Mouse (Mus musculus): ENCODE results near the gene Myl3. TPM values are rescaled to one million over a fixed set of nuclear protein-coding genes. Genes with fewer than 3 reads are reported as not detected.

Myl3 gene
- total and polyA plus RNA-seq, 3 experiments = not detected

DNA sequence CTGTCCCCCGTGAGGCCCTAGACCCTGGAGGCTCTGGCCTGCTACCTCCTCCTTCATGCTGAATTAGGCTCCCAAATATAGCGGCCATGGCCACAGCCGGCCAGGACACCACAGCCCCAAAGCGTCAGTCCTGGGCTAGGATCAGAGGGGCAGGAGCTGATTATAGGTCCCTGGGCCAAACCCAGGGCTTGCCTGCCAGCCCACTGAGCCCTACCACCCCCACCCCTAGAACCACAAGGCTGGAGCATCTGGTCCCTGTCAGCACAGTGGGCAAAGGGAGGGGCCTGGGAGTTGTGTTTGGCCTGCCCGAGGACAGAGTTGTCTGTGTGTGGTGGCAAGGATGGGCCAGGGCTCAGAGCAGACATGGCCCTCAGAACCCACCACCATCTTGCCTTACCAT is 16.2 kb downstream of the Myl3 start:
- in situ Hi-C loops (cut with MboI; ENCODE audit: low pct_ligation_motif_present, low pct_unique_long_range_greater_than_20kb, low sequenced_read_pairs) (loop anchor here (5.0 kb wide), 1 partner anchor 36 kb away; no protein-coding TSS in a partner anchor), dilution Hi-C loops (cut with MboI; ENCODE audit: extremely low pct_ligation_motif_present, extremely low pct_unique_long_range_greater_than_20kb, low sequenced_read_pairs) (no loop called here)
- TF ChIP-seq UBTF (IDR thresholded peaks at IDR 0.05; ENCODE audit: low read depth, low read length) (no peak), MAX (IDR thresholded peaks at IDR 0.05; ENCODE audit: low read length) (no peak), ZMIZ1 (IDR thresholded peaks at IDR 0.05; ENCODE audit: low read depth, low read length) (no peak), BHLHE40 (IDR thresholded peaks at IDR 0.05; ENCODE audit: low read depth, low read length) (no peak), RAD21 (IDR thresholded peaks at IDR 0.05; ENCODE audit: low read depth, low read length) (no peak), SIN3A (IDR thresholded peaks at IDR 0.05; ENCODE audit: low read length) (no peak), JUND (conservative IDR thresholded peaks at IDR 0.05; ENCODE audit: low read depth, low read length) (no peak), MAFK (IDR thresholded peaks at IDR 0.05; ENCODE audit: insufficient replicate concordance, low read length) (no peak), HCFC1 (IDR thresholded peaks at IDR 0.05; ENCODE audit: low read depth, low read length) (no peak), GABPA (IDR thresholded peaks at IDR 0.05; ENCODE audit: insufficient replicate concordance, low read depth, low read length) (no peak), POLR2AphosphoS2 (IDR thresholded peaks at IDR 0.05; ENCODE audit: low read depth, low read length) (no peak), POLR2A (IDR thresholded peaks at IDR 0.05; ENCODE audit: low read depth, low read length) (no peak), ZC3H11A (IDR thresholded peaks at IDR 0.05; ENCODE audit: low read depth, low read length) (no peak), E2F4 (IDR thresholded peaks at IDR 0.05; ENCODE audit: insufficient replicate concordance, low read depth, low read length) (no peak), NELFE (IDR thresholded peaks at IDR 0.05; ENCODE audit: low read depth, low read length) (no peak), TCF12 (IDR thresholded peaks at IDR 0.05; ENCODE audit: low read depth, low read length) (no peak), MYC (IDR thresholded peaks at IDR 0.05; ENCODE audit: low read depth, low read length) (no peak)
- no peak for DNase-seq (ENCODE audit: extremely low read depth)
- no peaks in the 10 kb centered on the region for H3K79me2 ChIP-seq (replicated peaks; ENCODE audit: control insufficient read depth, extremely low read depth, insufficient read depth, poor library complexity, severe bottlenecking)
- H3K4me1 ChIP-seq (ENCODE audit: control insufficient read depth in 1 of 2, insufficient read depth in 2 of 2) = peaks cover 0 to 4% of the 10 kb centered on the region in 2 experiments; a peak in 1 of 4 replicates
- no peak overlapping the region for H3K4me3 ChIP-seq (replicated peaks in 1 of 3; ENCODE audit: low read depth in 2 of 3, low read length in 2 of 3, poor library complexity in 1 of 3)
- H3K36me3 ChIP-seq (replicated peaks in 1 of 2; ENCODE audit: control insufficient read depth in 1 of 2, insufficient read depth in 1 of 2, low read length in 1 of 2) = no peaks in the 10 kb centered on the region
- no peak overlapping the region for H3K4me2 ChIP-seq (ENCODE audit: insufficient read depth, low read depth, poor library complexity, severe bottlenecking)
- no peaks in the 10 kb centered on the region for H3K9me3 ChIP-seq (replicated peaks; ENCODE audit: low read length)
- H3K9ac ChIP-seq (ENCODE audit: insufficient read depth, low read depth) = no peak overlapping the region
- H3K27me3 ChIP-seq (replicated peaks) = peaks cover 22% of the 10 kb centered on the region
- H3K27ac ChIP-seq (ENCODE audit: insufficient read depth, low read depth) = no peak overlapping the region

DNA sequence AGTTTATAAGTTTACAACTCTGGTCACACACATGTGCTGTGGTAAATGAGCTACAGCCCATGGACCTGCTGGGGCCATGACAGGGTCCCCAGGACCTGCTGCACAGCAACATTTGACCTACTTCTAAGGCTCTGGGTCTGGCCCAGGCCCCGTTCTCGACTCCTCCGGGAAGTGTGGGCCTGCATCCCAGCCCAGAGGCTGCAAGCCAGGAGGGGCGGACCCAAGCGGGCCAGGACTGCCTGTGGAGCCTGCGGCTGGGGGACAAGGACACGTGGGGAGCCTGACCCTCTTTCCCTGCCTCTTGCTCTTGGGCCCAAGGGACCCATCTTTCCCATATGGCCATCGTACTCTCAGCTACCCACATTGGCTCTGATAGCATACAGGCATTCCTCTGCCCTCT is 16.9 kb downstream of the Myl3 start:
- Histone ChIP-seq H3K9ac (ENCODE audit: insufficient read depth, low read depth) (no peak overlapping the region), H3K36me3 (replicated peaks in 1 of 2; ENCODE audit: control insufficient read depth in 1 of 2, insufficient read depth in 1 of 2, low read length in 1 of 2) (no peaks in the 10 kb centered on the region), H3K27me3 (replicated peaks) (peaks cover 24% of the 10 kb centered on the region), H3K27ac (ENCODE audit: insufficient read depth, low read depth) (no peak overlapping the region), H3K79me2 (replicated peaks; ENCODE audit: control insufficient read depth, extremely low read depth, insufficient read depth, poor library complexity, severe bottlenecking) (no peaks in the 10 kb centered on the region), H3K4me2 (ENCODE audit: insufficient read depth, low read depth, poor library complexity, severe bottlenecking) (no peak overlapping the region), H3K4me1 (ENCODE audit: control insufficient read depth in 1 of 2, insufficient read depth in 2 of 2) (peaks cover 0 to 4% of the 10 kb centered on the region in 2 experiments; a peak in 1 of 4 replicates), H3K4me3 (replicated peaks in 1 of 3; ENCODE audit: low read depth in 2 of 3, low read length in 2 of 3, poor library complexity in 1 of 3) (no peak overlapping the region), H3K9me3 (replicated peaks; ENCODE audit: low read length) (no peaks in the 10 kb centered on the region)
- dilution Hi-C loops (cut with MboI; ENCODE audit: extremely low pct_ligation_motif_present, extremely low pct_unique_long_range_greater_than_20kb, low sequenced_read_pairs) (no loop called here), in situ Hi-C loops (cut with MboI; ENCODE audit: low pct_ligation_motif_present, low pct_unique_long_range_greater_than_20kb, low sequenced_read_pairs) (loop anchor here (5.0 kb wide), 1 partner anchor 36 kb away; no protein-coding TSS in a partner anchor)
- DNase-seq (ENCODE audit: extremely low read depth) = no peak
- TF ChIP-seq POLR2A (IDR thresholded peaks at IDR 0.05; ENCODE audit: low read depth, low read length) (no peak), E2F4 (IDR thresholded peaks at IDR 0.05; ENCODE audit: insufficient replicate concordance, low read depth, low read length) (no peak), RCOR1 (conservative IDR thresholded peaks at IDR 0.05; ENCODE audit: low read depth, low read length) (no peak), POLR2AphosphoS2 (IDR thresholded peaks at IDR 0.05; ENCODE audit: low read depth, low read length) (no peak), SIN3A (IDR thresholded peaks at IDR 0.05; ENCODE audit: low read length) (no peak), CTCF (conservative IDR thresholded peaks at IDR 0.05 in 1 of 2, IDR thresholded peaks at IDR 0.05 in 1 of 2; ENCODE audit: low read depth in 2 of 2, low read length in 2 of 2) (no peak), NELFE (IDR thresholded peaks at IDR 0.05; ENCODE audit: low read depth, low read length) (no peak), USF1 (IDR thresholded peaks at IDR 0.05; ENCODE audit: low read depth, low read length) (no peak), TCF12 (IDR thresholded peaks at IDR 0.05; ENCODE audit: low read depth, low read length) (no peak), ZKSCAN1 (IDR thresholded peaks at IDR 0.05; ENCODE audit: borderline replicate concordance, low read depth, low read length) (no peak), EP300 (IDR thresholded peaks at IDR 0.05; ENCODE audit: low read length) (no peak), ELF1 (IDR thresholded peaks at IDR 0.05; ENCODE audit: low read depth, low read length) (no peak), ZC3H11A (IDR thresholded peaks at IDR 0.05; ENCODE audit: low read depth, low read length) (no peak), CHD1 (IDR thresholded peaks at IDR 0.05; ENCODE audit: low read depth, low read length) (no peak), CHD2 (IDR thresholded peaks at IDR 0.05; ENCODE audit: low read length) (no peak), MEF2A (IDR thresholded peaks at IDR 0.05; ENCODE audit: borderline replicate concordance, low read depth, low read length) (no peak), MAX (IDR thresholded peaks at IDR 0.05; ENCODE audit: low read length) (no peak)
